Mouse (Mus musculus): ENCODE data around the gene Gpr179. TPM values are rescaled to one million over a fixed set of nuclear protein-coding genes. Genes with fewer than 3 reads are reported as not detected.

Gene Gpr179
- total RNA-seq, 1 experiment from 2014 or later = 0.29 TPM

GRCm38 (mm10) chr11:97362649-97362942 lies 10.7 kb upstream of the Gpr179 start:
- ATAC-seq (replicated peaks; ENCODE audit: insufficient number of reproducible peaks, low FRiP score, low TSS enrichment, poor library complexity, severe bottlenecking) = no peak

- peak; percentile 94 for ATAC-seq (replicated peaks; ENCODE audit: insufficient number of reproducible peaks, low FRiP score, low TSS enrichment, poor library complexity, severe bottlenecking)
These were observed 10.2 kb upstream of the Gpr179 start, which contains the start of gene Socs7 for GRCm38 (mm10) chr11:97361948-97362648. Socs7 (plus strand) TSS chr11:97362551.

- ATAC-seq (replicated peaks; ENCODE audit: insufficient number of reproducible peaks, low FRiP score, low TSS enrichment, poor library complexity, severe bottlenecking) = peak; percentile 67; the same call in 1 of the 2 replicates
These were observed 5.8 kb upstream of the Gpr179 start for GRCm38 (mm10) chr11:97357663-97358062.

- no peak for ATAC-seq (replicated peaks; ENCODE audit: insufficient number of reproducible peaks, low FRiP score, low TSS enrichment, poor library complexity, severe bottlenecking)
These were observed 3.4 kb upstream of the Gpr179 start for GRCm38 (mm10) chr11:97355247-97355646.

GRCm38 (mm10) chr11:97354646-97355045 lies 2.8 kb upstream of the Gpr179 start:
- no peak for ATAC-seq (replicated peaks; ENCODE audit: insufficient number of reproducible peaks, low FRiP score, low TSS enrichment, poor library complexity, severe bottlenecking)

- ATAC-seq (replicated peaks; ENCODE audit: insufficient number of reproducible peaks, low FRiP score, low TSS enrichment, poor library complexity, severe bottlenecking) = no peak
These were observed 1.2 kb upstream of the Gpr179 start for GRCm38 (mm10) chr11:97352935-97353597.

GRCm38 (mm10) chr11:97350035-97350434 lies 1.8 kb downstream of the Gpr179 start:
- no peak for ATAC-seq (replicated peaks; ENCODE audit: insufficient number of reproducible peaks, low FRiP score, low TSS enrichment, poor library complexity, severe bottlenecking)

GRCm38 (mm10) chr11:97347291-97347690 lies 4.6 kb downstream of the Gpr179 start:
- ATAC-seq (replicated peaks; ENCODE audit: insufficient number of reproducible peaks, low FRiP score, low TSS enrichment, poor library complexity, severe bottlenecking) = no peak

- no peak for ATAC-seq (replicated peaks; ENCODE audit: insufficient number of reproducible peaks, low FRiP score, low TSS enrichment, poor library complexity, severe bottlenecking)
These were observed 5.5 kb downstream of the Gpr179 start for GRCm38 (mm10) chr11:97346383-97346782.

GRCm38 (mm10) chr11:97345446-97345845 lies 6.4 kb downstream of the Gpr179 start:
- ATAC-seq (replicated peaks; ENCODE audit: insufficient number of reproducible peaks, low FRiP score, low TSS enrichment, poor library complexity, severe bottlenecking) = no peak

- peak; percentile 48 for ATAC-seq (replicated peaks; ENCODE audit: insufficient number of reproducible peaks, low FRiP score, low TSS enrichment, poor library complexity, severe bottlenecking)
These were observed 8.3 kb downstream of the Gpr179 start for GRCm38 (mm10) chr11:97343619-97344018.

GRCm38 (mm10) chr11:97343175-97343574 lies 8.7 kb downstream of the Gpr179 start:
- no peak for ATAC-seq (replicated peaks; ENCODE audit: insufficient number of reproducible peaks, low FRiP score, low TSS enrichment, poor library complexity, severe bottlenecking)

GRCm38 (mm10) chr11:97338977-97339315 lies 12.9 kb downstream of the Gpr179 start:
- ATAC-seq (replicated peaks; ENCODE audit: insufficient number of reproducible peaks, low FRiP score, low TSS enrichment, poor library complexity, severe bottlenecking) = no peak

GRCm38 (mm10) chr11:97338302-97338976 lies 13.4 kb downstream of the Gpr179 start:
- no peak for ATAC-seq (replicated peaks; ENCODE audit: insufficient number of reproducible peaks, low FRiP score, low TSS enrichment, poor library complexity, severe bottlenecking)

GRCm38 (mm10) chr11:97337363-97337762 lies 14.5 kb downstream of the Gpr179 start:
- ATAC-seq (replicated peaks; ENCODE audit: insufficient number of reproducible peaks, low FRiP score, low TSS enrichment, poor library complexity, severe bottlenecking) = no peak

- ATAC-seq (replicated peaks; ENCODE audit: insufficient number of reproducible peaks, low FRiP score, low TSS enrichment, poor library complexity, severe bottlenecking) = no peak
These were observed 15.0 kb downstream of the Gpr179 start for GRCm38 (mm10) chr11:97336751-97337345.

GRCm38 (mm10) chr11:97336238-97336637 lies 15.6 kb downstream of the Gpr179 start:
- no peak for ATAC-seq (replicated peaks; ENCODE audit: insufficient number of reproducible peaks, low FRiP score, low TSS enrichment, poor library complexity, severe bottlenecking)

- no peak for ATAC-seq (replicated peaks; ENCODE audit: insufficient number of reproducible peaks, low FRiP score, low TSS enrichment, poor library complexity, severe bottlenecking)
These were observed 17.5 kb downstream of the Gpr179 start for GRCm38 (mm10) chr11:97334400-97334799.

- ATAC-seq (replicated peaks; ENCODE audit: insufficient number of reproducible peaks, low FRiP score, low TSS enrichment, poor library complexity, severe bottlenecking) = no peak
These were observed 18.0 kb downstream of the Gpr179 start for GRCm38 (mm10) chr11:97333896-97334295.

- ATAC-seq (replicated peaks; ENCODE audit: insufficient number of reproducible peaks, low FRiP score, low TSS enrichment, poor library complexity, severe bottlenecking) = no peak
These were observed 18.8 kb downstream of the Gpr179 start for GRCm38 (mm10) chr11:97333044-97333443.

Measured in monocyte, adult 5-6 weeks (primary cell).